Mouse (Mus musculus): ENCODE data around the gene H2-Ab1.
"Not testable (repeated sequence)": the region's sequence is repeated elsewhere in the genome, so short reads cannot be mapped to it uniquely, and the experiment has no call there.

Gene H2-Ab1

DNA sequence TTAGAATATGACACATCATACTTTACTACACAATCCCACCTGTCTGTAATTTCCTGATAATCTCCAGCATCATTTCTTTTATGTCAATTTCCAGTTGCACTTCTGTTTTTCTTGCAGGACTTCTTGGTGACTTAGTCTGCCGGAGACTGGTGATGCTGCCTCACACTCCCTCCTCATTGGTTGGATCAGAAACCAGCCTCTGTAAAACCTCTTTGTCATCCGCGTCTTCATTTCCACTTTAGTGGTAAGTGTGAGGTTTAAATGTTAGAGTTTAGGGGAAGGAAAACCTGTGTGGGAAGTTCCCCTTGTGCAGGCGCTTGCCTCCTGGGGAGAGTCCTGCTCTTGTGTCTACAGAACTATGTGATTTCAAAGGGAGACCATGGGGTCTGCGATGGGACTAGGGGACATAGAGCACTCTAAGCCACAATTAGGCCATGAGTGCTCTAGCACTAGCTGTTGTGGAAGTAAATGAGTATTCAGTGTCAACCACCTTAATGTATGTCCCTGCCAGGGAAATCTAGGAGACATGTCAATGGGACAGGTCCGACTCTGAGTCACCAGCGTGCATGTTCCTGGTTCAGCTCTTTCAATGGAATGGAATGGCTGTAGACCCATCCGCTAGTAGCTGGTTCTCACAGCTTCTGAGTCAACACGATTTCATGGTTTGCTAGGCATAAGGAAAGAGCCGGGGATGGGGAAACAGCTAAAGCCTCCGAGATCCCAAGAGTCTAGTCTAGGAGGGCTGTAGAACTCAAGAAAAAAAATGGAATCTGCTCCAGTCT is at the start of gene H2-Ab1:
H2-Ab1 (plus strand) TSS at position 96 of the 782 bp plus-strand sequence.
- in situ Hi-C loops (cut with MboI, MseI): loop anchor here (25.0 kb wide), 1 partner anchor 1955 kb away; no protein-coding TSS in a partner anchor

DNA sequence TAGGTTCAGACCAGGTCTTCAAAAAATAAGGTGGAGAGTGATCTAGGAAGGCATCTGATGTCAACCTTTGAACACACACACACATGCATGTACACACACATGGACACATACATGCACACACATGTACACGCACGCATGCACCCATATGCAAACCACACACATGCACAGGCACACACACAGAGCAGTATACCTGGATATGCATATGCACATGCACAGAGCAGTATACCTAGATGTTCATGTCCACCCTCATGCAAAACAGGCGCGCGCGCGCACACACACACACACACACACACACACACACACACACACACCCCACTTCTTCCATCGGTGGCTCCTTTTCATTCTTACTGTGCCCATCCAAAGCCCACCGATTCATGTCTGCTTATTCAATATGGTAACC is 49.6 kb upstream of the H2-Ab1 start:
- in situ Hi-C loops (cut with MboI, MseI): loop anchor here (5.0 kb wide), 1 partner anchor 36 kb away; no protein-coding TSS in a partner anchor

DNA sequence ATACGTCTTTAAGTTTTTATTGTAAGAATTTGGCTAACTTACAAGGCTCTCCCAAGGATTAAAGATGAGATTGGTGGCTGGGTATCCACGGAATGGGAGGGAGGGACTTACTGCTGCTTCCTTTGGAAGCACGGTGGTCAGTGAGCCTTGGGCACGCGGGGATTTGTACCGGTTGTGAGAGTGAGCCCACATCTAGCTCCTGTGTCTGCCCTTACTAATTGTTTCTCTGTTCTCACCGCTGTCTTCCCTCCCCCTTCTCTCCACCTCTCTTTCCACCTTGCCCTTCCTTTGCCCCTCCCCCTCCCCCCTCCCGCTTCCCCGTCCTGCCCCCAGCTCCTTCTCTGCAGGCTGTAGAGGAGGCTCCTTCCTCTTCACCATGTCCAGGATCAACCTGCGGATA is 49.1 kb upstream of the H2-Ab1 start:
- in situ Hi-C loops (cut with MboI, MseI): loop anchor here (5.0 kb wide), 1 partner anchor 36 kb away; no protein-coding TSS in a partner anchor

DNA sequence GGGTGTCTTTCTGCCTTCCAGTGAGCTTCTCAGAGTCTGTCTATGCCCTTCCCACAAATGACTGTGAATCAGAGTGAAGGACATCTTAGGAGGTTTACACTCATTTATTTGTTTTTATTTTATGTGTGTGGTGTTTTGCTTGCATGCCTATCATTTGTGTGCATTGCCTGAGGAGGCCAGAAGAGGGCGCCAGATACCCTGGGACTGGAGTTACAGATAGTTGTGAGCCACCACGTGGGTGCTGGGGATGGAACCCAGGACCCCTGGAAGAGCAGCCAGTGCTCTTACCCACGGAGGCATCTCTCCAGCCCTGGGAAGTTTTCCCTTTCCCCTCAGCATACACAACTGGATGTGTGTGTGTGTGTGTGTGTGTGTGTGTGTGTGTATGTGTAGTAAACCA is 47.8 kb upstream of the H2-Ab1 start:
- in situ Hi-C loops (cut with MboI, MseI): loop anchor here (5.0 kb wide), 1 partner anchor 37 kb away; no protein-coding TSS in a partner anchor

DNA sequence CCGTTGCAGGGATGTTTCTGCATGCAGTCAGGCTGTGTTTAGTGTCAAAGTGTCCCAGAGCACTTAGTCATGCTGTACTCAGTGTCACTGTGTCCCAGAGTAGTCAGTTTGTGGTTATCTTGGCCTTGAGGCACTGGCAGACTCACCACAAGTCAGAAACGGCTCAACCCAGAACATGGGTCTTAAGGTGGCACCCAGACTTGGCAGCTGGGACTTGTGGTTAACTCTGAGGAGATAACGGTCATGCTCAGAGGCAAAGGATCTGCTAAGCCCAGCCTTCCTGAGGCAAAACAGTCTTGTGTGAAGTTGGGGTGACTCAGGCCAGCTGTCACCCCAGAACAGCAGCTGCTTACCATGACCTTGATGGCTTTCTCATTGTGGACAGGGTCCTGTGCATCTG is 46.9 kb upstream of the H2-Ab1 start:
- in situ Hi-C loops (cut with MboI, MseI): no loop called here

DNA sequence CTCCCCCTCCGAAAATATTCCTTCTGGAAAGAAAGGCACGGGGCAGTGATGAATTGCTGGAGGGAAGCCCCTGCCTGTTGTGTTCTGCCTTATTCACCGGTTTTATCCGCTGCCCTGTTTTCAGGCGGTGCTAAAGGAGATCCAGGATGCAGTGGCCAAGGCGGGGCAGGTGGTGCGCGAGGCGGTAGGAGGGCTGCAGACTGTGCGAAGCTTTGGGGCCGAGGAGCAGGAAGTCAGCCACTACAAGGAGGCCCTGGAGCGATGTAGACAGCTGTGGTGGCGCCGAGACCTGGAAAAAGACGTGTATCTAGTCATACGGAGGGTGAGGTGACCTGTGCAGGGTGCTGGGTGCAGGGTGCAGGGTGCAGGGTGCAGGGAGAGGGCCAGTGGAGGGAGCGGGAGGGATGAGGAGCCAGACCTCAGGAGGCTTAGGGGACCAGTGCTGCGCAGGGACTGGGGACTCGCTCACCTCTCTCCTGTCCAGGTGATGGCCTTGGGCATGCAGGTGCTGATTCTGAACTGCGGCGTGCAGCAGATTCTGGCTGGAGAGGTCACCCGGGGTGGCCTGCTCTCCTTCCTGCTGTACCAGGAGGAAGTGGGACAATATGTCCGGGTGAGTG is 45.6 kb upstream of the H2-Ab1 start:
- in situ Hi-C loops (cut with MboI, MseI): no loop called here

DNA sequence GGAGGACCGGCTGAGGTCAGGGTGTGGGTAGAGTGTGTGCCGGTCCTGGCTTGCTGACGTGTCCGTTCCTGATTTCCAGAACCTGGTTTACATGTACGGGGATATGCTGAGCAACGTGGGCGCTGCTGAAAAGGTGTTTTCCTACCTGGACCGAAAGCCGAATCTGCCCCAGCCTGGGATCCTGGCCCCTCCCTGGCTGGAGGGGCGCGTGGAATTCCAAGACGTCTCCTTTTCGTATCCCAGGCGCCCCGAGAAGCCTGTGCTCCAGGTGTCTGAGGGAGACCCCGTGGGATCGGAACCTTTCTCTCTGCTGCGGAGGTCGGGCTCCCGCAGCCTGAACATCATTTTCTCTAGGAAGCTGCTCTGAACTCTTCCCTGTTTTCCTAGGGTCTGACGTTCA is 43.6 kb upstream of the H2-Ab1 start:
- in situ Hi-C loops (cut with MboI, MseI): no loop called here

DNA sequence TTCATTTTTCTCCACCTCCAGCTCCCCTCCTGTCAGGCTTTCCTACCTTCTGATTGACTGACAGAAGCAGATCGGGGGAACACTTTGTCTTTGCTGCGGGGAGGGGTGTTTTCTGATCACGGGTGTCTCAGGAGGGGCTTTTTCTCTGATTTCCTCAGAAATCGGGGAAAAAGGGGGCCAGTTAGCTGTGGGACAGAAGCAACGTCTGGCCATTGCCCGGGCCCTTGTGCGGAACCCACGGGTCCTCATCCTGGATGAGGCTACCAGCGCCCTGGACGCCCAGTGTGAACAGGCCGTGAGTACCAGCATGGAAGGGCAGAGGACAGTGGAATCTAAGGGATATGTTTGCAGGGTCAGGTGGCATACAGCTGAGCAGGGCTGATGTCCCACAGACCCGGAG is 42.3 kb upstream of the H2-Ab1 start:
- in situ Hi-C loops (cut with MboI, MseI): no loop called here

DNA sequence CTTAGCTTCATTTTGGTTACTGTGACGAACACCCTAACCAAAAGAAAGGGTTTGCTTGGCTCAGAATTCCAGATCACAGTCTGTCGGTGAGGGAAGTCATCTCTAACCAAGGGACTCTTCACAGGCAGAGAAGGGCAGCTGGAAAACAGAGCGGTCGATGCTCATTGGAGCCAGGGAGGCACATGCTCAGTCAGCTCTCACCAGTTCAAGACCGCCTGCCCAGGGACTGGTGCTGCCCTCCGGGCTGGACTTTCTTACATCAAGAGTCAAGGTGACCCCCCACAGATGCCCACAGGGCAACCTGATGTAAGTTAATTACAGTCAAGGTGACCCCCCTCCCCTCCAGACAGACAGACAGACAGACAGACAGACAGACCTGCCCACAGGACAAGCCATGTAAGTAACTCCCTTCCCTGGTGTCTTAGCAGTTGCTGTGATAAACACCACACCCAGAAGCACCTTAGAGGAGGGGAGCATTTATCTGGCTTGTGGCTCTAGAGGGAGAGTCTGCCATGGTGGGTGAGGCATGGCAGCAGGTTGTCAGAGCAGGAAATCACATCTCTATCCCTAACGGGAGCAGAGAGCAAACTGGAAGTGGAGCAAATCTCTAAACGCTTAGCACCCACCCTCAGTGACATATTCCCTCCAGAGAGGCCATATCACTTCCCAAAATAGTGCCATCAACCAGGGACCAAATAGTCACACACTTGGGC is 40.1 kb upstream of the H2-Ab1 start:
- in situ Hi-C loops (cut with MboI, MseI): no loop called here

DNA sequence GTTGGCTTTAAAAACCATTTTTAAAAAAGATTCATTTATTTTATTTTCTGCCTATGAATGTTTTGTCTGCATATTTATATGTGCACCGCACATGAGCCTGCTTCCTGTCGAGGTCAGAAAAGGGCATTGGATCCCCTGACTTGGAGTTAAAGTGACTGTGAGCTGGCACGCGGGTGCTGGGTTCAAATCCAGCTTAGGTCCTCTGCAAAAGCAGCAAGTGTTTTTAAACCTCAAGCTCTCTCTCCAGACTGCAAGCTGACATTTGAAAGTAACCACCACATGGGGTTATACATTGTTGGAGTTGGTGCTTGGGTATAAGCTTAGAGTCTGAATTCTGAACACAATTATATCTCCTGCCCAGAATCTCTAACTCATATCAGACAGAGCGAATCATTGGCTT is 39.5 kb upstream of the H2-Ab1 start:
- in situ Hi-C loops (cut with MboI, MseI): no loop called here

DNA sequence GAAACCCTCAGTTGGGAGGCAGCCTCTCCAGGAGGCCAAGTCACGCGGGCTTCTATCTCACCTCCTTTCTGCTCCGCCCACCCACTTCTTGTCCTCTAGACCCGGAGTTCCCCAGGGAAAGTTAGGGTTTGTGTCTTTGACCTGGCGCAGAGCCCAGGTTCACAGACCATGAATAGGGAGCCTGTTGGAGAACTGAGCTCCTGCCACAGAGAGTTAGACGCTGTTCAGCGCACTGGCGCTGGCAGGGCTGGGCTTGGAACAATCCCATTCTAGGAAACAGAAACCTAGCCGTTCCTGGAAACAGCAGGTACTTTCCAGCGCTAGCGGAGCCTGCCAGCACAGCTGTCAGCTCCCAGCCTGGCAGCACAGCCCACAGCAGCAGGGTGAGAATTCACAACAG is 38.8 kb upstream of the H2-Ab1 start:
- in situ Hi-C loops (cut with MboI, MseI): no loop called here

DNA sequence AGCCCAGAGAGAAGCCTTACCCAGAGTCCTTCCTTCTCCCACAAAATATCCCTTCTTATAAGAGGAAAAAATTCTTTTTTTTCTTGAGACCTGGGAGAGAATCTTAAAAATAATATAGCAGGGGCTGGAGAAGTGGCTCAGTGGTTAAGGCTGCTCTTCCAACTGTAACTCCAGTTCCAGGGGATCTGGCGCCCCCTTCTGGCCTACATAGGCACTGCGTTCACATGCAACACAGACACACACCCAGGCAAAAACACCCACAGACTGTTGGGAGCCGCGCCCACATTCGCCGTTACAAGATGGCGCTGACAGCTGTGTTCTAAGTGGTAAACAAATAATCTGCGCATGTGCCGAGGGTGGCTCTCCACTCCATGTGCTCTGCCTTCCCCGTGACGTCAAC is 38.4 kb upstream of the H2-Ab1 start:
- in situ Hi-C loops (cut with MboI, MseI): not testable (repeated sequence)

DNA sequence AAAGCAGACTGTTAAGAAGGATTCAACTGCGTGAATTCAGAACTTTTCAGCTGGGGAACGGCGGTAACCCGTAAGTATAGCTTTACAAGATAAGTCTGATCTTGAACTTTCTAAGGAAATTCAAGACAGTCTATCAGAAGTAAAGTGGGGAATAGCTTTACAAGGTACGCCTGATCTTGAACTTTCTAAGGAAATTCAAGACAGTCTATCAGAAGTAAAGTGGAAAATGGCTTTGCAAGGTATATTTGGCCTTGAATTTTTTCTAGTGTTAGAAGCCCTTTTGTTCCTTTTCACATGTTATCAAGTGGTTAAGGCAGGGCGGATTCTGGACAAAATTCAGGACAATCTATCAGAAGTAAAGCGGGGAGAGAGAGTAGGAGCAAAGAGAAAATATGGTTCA is 37.7 kb upstream of the H2-Ab1 start:
- in situ Hi-C loops (cut with MboI, MseI): not testable (repeated sequence)

DNA sequence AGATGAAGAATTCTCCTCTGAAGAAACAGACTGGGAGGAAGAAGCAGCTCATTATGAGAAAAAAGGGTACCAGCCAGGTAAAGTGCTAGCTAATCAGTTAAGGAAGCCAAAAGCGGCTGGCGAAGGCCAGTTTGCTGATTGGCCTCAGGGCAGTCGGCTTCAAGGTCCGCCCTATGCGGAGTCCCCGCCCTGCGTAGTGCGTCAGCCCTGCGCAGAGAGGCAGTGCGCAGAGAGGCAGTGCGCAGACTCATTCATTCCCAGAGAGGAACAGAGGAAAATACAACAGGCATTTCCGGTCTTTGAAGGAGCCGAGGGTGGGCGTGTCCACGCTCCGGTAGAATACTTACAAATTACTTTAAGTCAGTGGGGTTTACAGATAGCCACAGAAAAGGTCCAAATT is 37.1 kb upstream of the H2-Ab1 start:
- in situ Hi-C loops (cut with MboI, MseI): not testable (repeated sequence)

DNA sequence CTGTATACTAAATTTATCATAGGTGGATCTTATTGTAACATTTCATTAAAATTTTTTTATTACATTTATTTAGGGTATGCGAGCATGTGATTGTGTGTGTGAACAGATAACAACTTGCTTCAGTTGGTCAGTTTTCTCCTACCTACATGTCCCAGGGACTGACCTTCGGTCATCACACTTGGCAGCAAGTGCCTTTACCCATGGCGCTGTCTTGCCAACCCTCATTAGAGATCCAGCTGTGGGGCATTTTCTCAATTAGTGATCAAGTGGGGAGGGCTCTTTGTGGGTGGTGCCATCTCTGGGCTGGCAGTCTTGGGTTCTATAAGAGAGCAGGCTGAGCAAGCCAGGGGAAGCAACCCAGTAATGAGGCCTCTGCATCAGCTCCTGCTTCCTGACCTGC is 32.7 kb upstream of the H2-Ab1 start:
- in situ Hi-C loops (cut with MboI, MseI): no loop called here

DNA sequence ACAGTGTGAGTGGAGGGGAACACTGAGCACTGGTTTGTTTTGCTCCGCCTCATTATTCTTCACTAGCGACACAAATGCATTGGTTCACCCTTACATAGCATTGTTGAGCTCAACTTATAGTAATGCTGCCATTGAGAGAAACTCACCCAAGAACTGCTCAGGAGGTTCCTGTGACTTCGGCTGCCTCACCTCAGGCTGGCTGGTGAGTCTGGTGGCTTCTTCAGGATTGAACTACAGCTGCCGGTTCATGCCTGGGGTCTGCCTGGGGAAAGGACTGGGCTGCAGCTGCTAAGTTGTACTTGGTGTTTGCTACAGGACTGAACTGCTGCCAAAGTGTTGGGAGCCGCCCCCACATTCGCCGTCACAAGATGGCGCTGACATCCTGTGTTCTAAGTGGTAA is 32.1 kb upstream of the H2-Ab1 start:
- in situ Hi-C loops (cut with MboI, MseI): no loop called here

DNA sequence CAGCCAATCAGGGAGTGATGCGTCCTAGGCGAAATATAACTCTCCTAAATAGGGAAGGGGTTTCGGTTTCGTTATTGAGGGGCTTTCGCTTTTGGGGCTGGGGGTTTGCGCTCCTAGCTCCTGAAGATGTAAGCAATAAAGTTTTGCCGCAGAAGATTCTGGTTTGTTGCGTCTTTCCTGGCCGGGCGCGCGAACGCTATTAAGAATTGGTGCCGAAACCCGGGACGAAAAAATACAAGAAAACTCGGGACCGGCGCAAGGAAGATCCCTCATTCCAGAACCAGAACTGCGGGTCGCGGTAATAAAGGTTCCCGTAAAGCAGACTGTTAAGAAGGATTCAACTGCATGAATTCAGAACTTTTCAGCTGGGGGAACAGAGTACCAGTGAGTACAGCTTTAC is 31.6 kb upstream of the H2-Ab1 start:
- in situ Hi-C loops (cut with MboI, MseI): not testable (repeated sequence)

DNA sequence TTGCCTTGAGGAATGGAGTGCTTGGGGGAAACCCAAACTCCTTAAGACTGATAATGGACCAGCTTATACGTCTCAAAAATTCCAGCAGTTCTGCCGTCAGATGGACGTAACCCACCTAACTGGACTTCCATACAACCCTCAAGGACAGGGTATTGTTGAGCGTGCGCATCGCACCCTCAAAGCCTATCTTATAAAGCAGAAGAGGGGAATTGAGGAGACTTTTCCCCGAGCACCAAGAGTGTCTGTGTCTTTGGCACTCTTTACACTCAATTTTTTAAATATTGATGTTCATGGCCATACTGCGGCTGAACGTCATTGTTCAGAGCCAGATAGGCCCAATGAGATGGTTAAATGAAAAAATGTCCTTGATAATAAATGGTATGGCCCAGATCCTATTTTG is 26.5 kb upstream of the H2-Ab1 start:
- in situ Hi-C loops (cut with MboI, MseI): not testable (repeated sequence)

DNA sequence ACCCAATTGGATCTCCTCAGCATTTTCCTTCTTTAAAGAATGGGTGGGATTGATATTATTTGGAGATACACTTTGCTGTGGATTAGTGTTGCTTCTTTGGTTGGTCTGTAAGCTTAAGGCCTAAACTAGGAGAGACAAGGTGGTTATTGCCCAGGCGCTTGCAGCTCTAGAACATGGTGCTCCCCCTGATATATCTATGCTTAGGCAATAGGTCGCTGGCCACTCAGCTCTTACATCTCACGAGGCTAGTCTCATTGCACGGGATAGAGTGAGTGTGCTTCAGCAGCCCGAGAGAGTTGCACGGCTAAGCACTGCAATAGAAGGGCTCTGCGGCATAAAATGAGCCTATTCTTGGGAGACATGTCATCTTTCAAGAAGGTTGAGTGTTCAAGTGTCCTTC is 25.5 kb upstream of the H2-Ab1 start:
- in situ Hi-C loops (cut with MboI, MseI): not testable (repeated sequence)

DNA sequence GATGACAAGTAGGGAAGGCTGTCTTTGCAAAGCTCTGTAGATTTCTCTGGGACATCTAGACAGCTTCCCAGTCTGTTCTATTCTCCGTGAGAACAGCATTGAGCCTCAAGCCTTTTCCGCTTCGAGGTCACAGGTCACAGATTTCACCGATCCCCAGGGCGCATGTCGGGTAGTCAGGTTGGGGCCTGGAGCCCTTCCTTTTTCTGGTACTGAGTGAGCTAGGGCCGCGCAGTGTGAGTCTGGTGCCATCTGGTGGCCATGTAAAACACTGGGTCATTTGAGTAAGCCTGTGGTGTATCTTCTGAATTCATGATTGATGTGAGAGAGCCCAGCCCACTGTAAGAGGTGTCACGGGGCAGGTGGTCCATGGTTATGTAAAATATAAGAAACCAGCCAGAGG is 22.6 kb upstream of the H2-Ab1 start:
- in situ Hi-C loops (cut with MboI, MseI): loop anchor here (5.0 kb wide), 1 partner anchor 53 kb away; no protein-coding TSS in a partner anchor

DNA sequence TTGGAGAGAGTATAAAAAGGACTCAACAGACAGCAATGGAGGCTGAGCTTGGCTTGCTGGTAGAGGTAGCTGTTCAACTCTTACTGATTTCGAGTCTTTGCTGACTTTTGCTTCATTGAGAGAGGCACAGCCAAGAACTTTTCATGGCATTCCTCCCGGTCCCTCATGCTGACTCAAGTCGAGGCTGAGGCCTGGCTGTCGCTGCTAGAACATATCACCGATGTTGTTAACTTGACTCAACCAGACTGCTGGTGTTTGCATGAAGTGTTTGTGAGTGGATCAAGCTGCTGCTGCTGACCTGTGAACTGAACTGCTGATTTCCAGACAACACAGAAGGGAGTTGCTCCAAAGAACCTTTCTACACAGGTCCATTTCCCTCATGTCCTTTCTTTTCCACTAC is 20.8 kb upstream of the H2-Ab1 start:
- in situ Hi-C loops (cut with MboI, MseI): loop anchor here (5.0 kb wide), 1 partner anchor 54 kb away; no protein-coding TSS in a partner anchor

DNA sequence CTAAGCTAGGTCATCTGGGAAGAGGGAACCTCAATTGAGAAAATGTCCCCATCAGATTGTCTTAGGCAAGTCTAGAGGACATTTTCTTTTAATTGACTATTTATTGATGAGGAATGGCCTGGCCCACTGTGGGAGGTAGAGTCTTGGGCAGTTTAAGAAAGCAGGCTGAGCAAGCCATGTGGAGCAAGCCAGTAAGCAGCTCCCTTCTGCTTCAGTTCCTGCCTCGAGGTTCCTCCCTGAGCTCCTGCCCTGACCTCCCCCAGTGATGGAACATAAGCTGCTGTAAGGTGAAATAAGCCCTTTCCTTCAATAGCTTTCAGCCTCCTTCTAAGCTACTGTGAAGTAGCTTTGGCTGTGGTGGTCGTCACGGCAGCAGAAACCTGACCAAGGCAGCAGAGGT is 19.7 kb upstream of the H2-Ab1 start:
- in situ Hi-C loops (cut with MboI, MseI): loop anchor here (5.0 kb wide), 1 partner anchor 55 kb away; no protein-coding TSS in a partner anchor

Measured in T-helper 1 cell (primary cell).